Mouse (Mus musculus) neural tube, embryonic 11.5 days (tissue): ENCODE results near the gene Nrip1. TPM values are rescaled to one million over a fixed set of nuclear protein-coding genes. Genes with fewer than 3 reads are reported as not detected.

Source experiments
- ATAC-seq: fragments of 200-750 bp; cut with Nextera tagmentation; 2 replicates; pipeline ENCODE4 v1.8.0; 2017; ENCODE audit warnings: moderate number of reproducible peaks, mild to moderate bottlenecking, moderate TSS enrichment, moderate library complexity; ENCODE audit not compliant: insufficient read depth, low FRiP score, low TSS enrichment
- DNase-seq: peaks from one replicate; pipeline ENCODE4 v3.0.0-alpha.2; 2015; ENCODE audit warnings: low spot score
- H3K27ac ChIP-seq: fragments of 300-500 bp; sonication (generic); 2 replicates; pipeline ENCODE4 v1.5.1; 2014; ENCODE audit warnings: low read depth, mild to moderate bottlenecking, low read length
- H3K27me3 ChIP-seq: fragments of 300-500 bp; sonication (generic); 2 replicates; pipeline ENCODE4 v1.6.1; 2014; ENCODE audit warnings: mild to moderate bottlenecking, low read length, mixed read lengths; ENCODE audit not compliant: control insufficient read depth, insufficient read depth
- H3K36me3 ChIP-seq: fragments of 300-500 bp; sonication (generic); 2 replicates; pipeline ENCODE4 v1.6.1; 2014; ENCODE audit warnings: mild to moderate bottlenecking, low read length, moderate library complexity, mixed read lengths; ENCODE audit not compliant: control insufficient read depth, insufficient read depth
- H3K4me1 ChIP-seq: fragments of 300-500 bp; sonication (generic); 2 replicates; pipeline ENCODE4 v1.6.1; 2014; ENCODE audit warnings: low read length, mixed read lengths; ENCODE audit not compliant: control insufficient read depth, insufficient read depth
- H3K4me2 ChIP-seq: fragments of 300-500 bp; sonication (generic); 2 replicates; pipeline ENCODE4 v1.6.1; 2014; ENCODE audit warnings: low read depth, mild to moderate bottlenecking, moderate library complexity
- H3K4me3 ChIP-seq: fragments of 300-500 bp; sonication (generic); 2 replicates; pipeline ENCODE4 v1.5.1; 2014; ENCODE audit warnings: low read depth, low read length
- H3K9ac ChIP-seq: fragments of 300-500 bp; sonication (generic); 2 replicates; pipeline ENCODE4 v1.6.1; 2014; ENCODE audit warnings: mild to moderate bottlenecking, low read length
- H3K9me3 ChIP-seq: fragments of 300-500 bp; sonication (generic); 2 replicates; pipeline ENCODE4 v1.6.1; 2016; ENCODE audit warnings: low read length; ENCODE audit not compliant: control insufficient read depth
- WGBS: fragments of 180-500 bp; shearing (Covaris S2); extraction: QIAGEN DNeasy Blood & Tissue Kit; methylation state at CpG from one replicate; pipeline ENCODE4 v1.1.7; 2014; 5-methylcytosine and 5-hydroxymethylcytosine counted together
- polyA plus RNA-seq: library from polyadenylated mRNA; unstranded; fragments of >200 nt; fragmentation: Nextera tagmentation; extraction: Ambion mirVana; gene quantifications from 2 replicates; pipeline ENCODE4 v1.2.1, GENCODE M21; 2014

Nrip1 gene
- polyA plus RNA-seq, 1 experiment from 2014 or later: 40.2 TPM

GRCm38 (mm10) chr16:76319364-76320117, 54.1 kb downstream of the Nrip1 start:
- peak; percentile 77 for ATAC-seq
- 37% methylated on average over 11 of the region's 11 CpGs for WGBS
- Histone ChIP-seq H3K4me2 (no peak overlapping the region), H3K4me3 (no peak overlapping the region), H3K36me3 (no peaks in the 10 kb centered on the region), H3K27me3 (no peaks in the 10 kb centered on the region), H3K4me1 (peaks cover 15% of the 10 kb centered on the region), H3K27ac (peak overlapping the region; percentile 67; the same call in 1 of the 2 replicates), H3K9ac (no peak overlapping the region), H3K9me3 (no peaks in the 10 kb centered on the region)
- DNase-seq: peak; percentile 76

- no peak overlapping the region for H3K9ac ChIP-seq
- H3K9me3 ChIP-seq: no peaks in the 10 kb centered on the region
- no peak for DNase-seq
- H3K27me3 ChIP-seq: no peaks in the 10 kb centered on the region
- no peak for ATAC-seq
- H3K4me1 ChIP-seq: peaks cover 15% of the 10 kb centered on the region
- H3K27ac ChIP-seq: no peak overlapping the region
- H3K4me3 ChIP-seq: no peak overlapping the region
- H3K4me2 ChIP-seq: no peak overlapping the region
- H3K36me3 ChIP-seq: no peaks in the 10 kb centered on the region
- WGBS: 76% methylated on average over 13 of the region's 13 CpGs
These were observed 55.2 kb downstream of the Nrip1 start for GRCm38 (mm10) chr16:76318331-76318922.

- ATAC-seq (no peak), DNase-seq (no peak)
- Histone ChIP-seq H3K4me2 (no peak overlapping the region), H3K27ac (no peak overlapping the region), H3K9me3 (no peaks in the 10 kb centered on the region), H3K4me3 (no peak overlapping the region), H3K27me3 (no peaks in the 10 kb centered on the region), H3K36me3 (no peaks in the 10 kb centered on the region), H3K9ac (no peak overlapping the region), H3K4me1 (peaks cover 21% of the 10 kb centered on the region)
- 83% methylated on average over 22 of the region's 22 CpGs for WGBS
These were observed 56.4 kb downstream of the Nrip1 start for GRCm38 (mm10) chr16:76316940-76317822.

- no peak overlapping the region for H3K4me3 ChIP-seq
- no peak overlapping the region for H3K9ac ChIP-seq
- DNase-seq (no peak), ATAC-seq (no peak)
- 97% methylated on average over 3 of the region's 3 CpGs for WGBS
- no peaks in the 10 kb centered on the region for H3K27me3 ChIP-seq
- H3K4me2 ChIP-seq: no peak overlapping the region
- H3K4me1 ChIP-seq: peaks cover 11% of the 10 kb centered on the region
- H3K27ac ChIP-seq: no peak overlapping the region
- H3K9me3 ChIP-seq: no peaks in the 10 kb centered on the region
- no peaks in the 10 kb centered on the region for H3K36me3 ChIP-seq
These were observed 58.0 kb downstream of the Nrip1 start for GRCm38 (mm10) chr16:76315642-76316041.

- ATAC-seq (no peak), DNase-seq (no peak)
- H3K4me2 ChIP-seq: no peak overlapping the region
- H3K9ac ChIP-seq: no peak overlapping the region
- no peaks in the 10 kb centered on the region for H3K9me3 ChIP-seq
- H3K27me3 ChIP-seq: no peaks in the 10 kb centered on the region
- WGBS: 83% methylated on average over 12 of the region's 12 CpGs
- H3K36me3 ChIP-seq: no peaks in the 10 kb centered on the region
- H3K27ac ChIP-seq: no peak overlapping the region
- H3K4me1 ChIP-seq: peaks cover 6% of the 10 kb centered on the region
- no peak overlapping the region for H3K4me3 ChIP-seq
These were observed 59.3 kb downstream of the Nrip1 start for GRCm38 (mm10) chr16:76314013-76314950.

- WGBS: 32% methylated on average over 1 of the region's 1 CpGs
- no peaks in the 10 kb centered on the region for H3K36me3 ChIP-seq
- H3K4me3 ChIP-seq: no peak overlapping the region
- H3K4me2 ChIP-seq: no peak overlapping the region
- DNase-seq (peak; percentile 34), ATAC-seq (peak; percentile 60; the same call in 1 of the 2 replicates)
- no peak overlapping the region for H3K27ac ChIP-seq
- peaks cover 6% of the 10 kb centered on the region for H3K4me1 ChIP-seq
- H3K9me3 ChIP-seq: no peaks in the 10 kb centered on the region
- H3K9ac ChIP-seq: no peak overlapping the region
- no peaks in the 10 kb centered on the region for H3K27me3 ChIP-seq
These were observed 60.7 kb downstream of the Nrip1 start for GRCm38 (mm10) chr16:76312887-76313420.

GRCm38 (mm10) chr16:76310791-76311190, 62.8 kb downstream of the Nrip1 start:
- Histone ChIP-seq H3K9ac (no peak overlapping the region), H3K27ac (no peak overlapping the region), H3K4me2 (no peak overlapping the region), H3K36me3 (no peaks in the 10 kb centered on the region), H3K27me3 (no peaks in the 10 kb centered on the region), H3K4me3 (no peak overlapping the region), H3K9me3 (no peaks in the 10 kb centered on the region), H3K4me1 (peaks cover 6% of the 10 kb centered on the region)
- DNase-seq: no peak
- no peak for ATAC-seq
- 78% methylated on average over 2 of the region's 2 CpGs for WGBS

- Histone ChIP-seq H3K4me2 (no peak overlapping the region), H3K4me1 (peaks cover 6% of the 10 kb centered on the region), H3K9ac (no peak overlapping the region), H3K27me3 (no peaks in the 10 kb centered on the region), H3K9me3 (no peaks in the 10 kb centered on the region), H3K36me3 (no peaks in the 10 kb centered on the region), H3K4me3 (no peak overlapping the region), H3K27ac (no peak overlapping the region)
- 75% methylated on average over 8 of the region's 8 CpGs for WGBS
- no peak for ATAC-seq
- no peak for DNase-seq
These were observed 63.3 kb downstream of the Nrip1 start for GRCm38 (mm10) chr16:76310286-76310685.
